In the genomic region with DNA sequence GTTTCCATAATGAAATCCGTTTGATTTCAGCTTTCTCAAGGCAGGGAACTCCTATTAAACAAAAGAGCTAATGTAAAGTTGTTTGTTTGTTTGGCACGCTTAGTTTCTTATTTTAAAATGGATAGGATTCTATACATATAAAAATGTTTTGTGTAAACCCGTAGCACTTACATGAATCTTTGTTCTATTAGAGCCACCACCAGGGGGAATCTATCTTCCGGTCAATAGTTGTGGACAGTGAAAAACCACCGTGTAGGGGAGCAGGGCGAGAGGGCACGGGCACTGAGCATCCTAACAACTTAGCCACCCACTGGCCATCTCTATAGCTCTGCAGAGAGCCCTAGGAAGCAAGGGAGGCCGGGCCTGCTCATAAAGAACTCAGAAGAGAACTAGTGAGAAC, we compare ENCODE assay signal across 19 mouse cellular contexts. TPM values are rescaled to one million over a fixed set of nuclear protein-coding genes. Genes with fewer than 3 reads are reported as not detected.
DNase-seq lines count a peak whose midpoint lies in the region; ATAC-seq and TF ChIP-seq lines count a peak whose summit lies in the region.
"Had no signal": no experiment of that assay in that cellular context is flagged by ENCODE, and none has a peak within 500 bp of the region (broad histone marks: within the 10 kb centered on the region; RNA-seq: fewer than 3 reads in every experiment).

No protein-coding gene starts in this region.

- no peaks in the 10 kb centered on the region for H3K36me3 ChIP-seq in heart, postnatal 0 days (replicated peaks; ENCODE audit: control insufficient read depth, insufficient read depth, low read length)
- no peaks in the 10 kb centered on the region for H3K36me3 ChIP-seq in heart, embryonic 12.5 days
- H3K36me3 ChIP-seq: liver, embryonic 13.5 days; midbrain, embryonic 13.5 days had no signal

- H3K4me3 ChIP-seq in heart, postnatal 0 days (ENCODE audit: low read depth, low read length), result no peak overlapping the region
- H3K4me3 ChIP-seq in heart, embryonic 12.5 days, result no peak overlapping the region
- H3K4me3 ChIP-seq: liver, embryonic 13.5 days; midbrain, embryonic 13.5 days had no signal

- 65% methylated on average over 8 of the region's 8 CpGs for WGBS in heart, postnatal 0 days
- WGBS in heart, embryonic 12.5 days, result 68% methylated on average over 8 of the region's 8 CpGs

- H3K27me3 ChIP-seq in heart, postnatal 0 days (ENCODE audit: control insufficient read depth, insufficient read depth, low read length), result no peaks in the 10 kb centered on the region
- no peaks in the 10 kb centered on the region for H3K27me3 ChIP-seq in heart, embryonic 12.5 days (replicated peaks)
- H3K27me3 ChIP-seq: liver, embryonic 13.5 days; midbrain, embryonic 13.5 days had no signal

- TF ChIP-seq CTCF in heart, postnatal 0 days (IDR thresholded peaks at IDR 0.05; ENCODE audit: low read depth), result peak; percentile 31; the same call in 1 of the 2 replicates

- peaks cover 4% of the 10 kb centered on the region for H3K4me1 ChIP-seq in heart, postnatal 0 days (ENCODE audit: control insufficient read depth, insufficient read depth)
- peaks cover 14% of the 10 kb centered on the region for H3K4me1 ChIP-seq in heart, embryonic 12.5 days (replicated peaks)

- no peak overlapping the region for H3K9ac ChIP-seq in heart, postnatal 0 days (replicated peaks; ENCODE audit: low read depth, low read length)
- no peak overlapping the region for H3K9ac ChIP-seq in heart, embryonic 12.5 days
- H3K9ac ChIP-seq: hindbrain, embryonic 14.5 days; liver, embryonic 13.5 days; midbrain, embryonic 13.5 days had no signal

- no peak for DNase-seq in heart, postnatal 0 days (ENCODE audit: low spot score)
- DNase-seq in kidney, postnatal 36 days, result peak; percentile 23 to 30
- no peak for DNase-seq in kidney, adult 11 months
- DNase-seq in lung, postnatal 10 days, result peak; percentile 16
- DNase-seq in lung, postnatal 25 days (ENCODE audit: low spot score), result no peak
- no peak for DNase-seq in frontal cortex, postnatal 25 days (ENCODE audit: low spot score in 2 of 2)
- DNase-seq: adrenal gland, postnatal 36 days; cerebellum, adult 8-10 months; gastrocnemius, postnatal 25 days; heart, postnatal 14 days; kidney, postnatal 4 days; left cerebral cortex, postnatal 4 days; liver, embryonic 13.5 days; thymus, postnatal 4 days had no signal

- no peaks in the 10 kb centered on the region for H3K9me3 ChIP-seq in heart, postnatal 0 days (replicated peaks; ENCODE audit: control insufficient read depth, low read length)
- H3K9me3 ChIP-seq in heart, embryonic 12.5 days (replicated peaks), result no peaks in the 10 kb centered on the region
- H3K9me3 ChIP-seq: liver, embryonic 13.5 days had no signal

- ATAC-seq in heart, postnatal 0 days (ENCODE audit: insufficient read depth, low read depth), result no peak
- no peak for ATAC-seq in heart, embryonic 12.5 days (ENCODE audit: insufficient number of reproducible peaks, low FRiP score)
- ATAC-seq: midbrain, embryonic 13.5 days had no signal

- no peak for TF ChIP-seq EP300 in heart, postnatal 0 days (IDR thresholded peaks at IDR 0.05; ENCODE audit: low read depth)

- no peak overlapping the region for H3K27ac ChIP-seq in heart, postnatal 0 days (ENCODE audit: low read depth)
- no peak overlapping the region for H3K27ac ChIP-seq in heart, embryonic 12.5 days (ENCODE audit: poor library complexity, severe bottlenecking)
- H3K27ac ChIP-seq: hindbrain, embryonic 14.5 days; liver, embryonic 13.5 days; midbrain, embryonic 13.5 days had no signal

- H3K4me2 ChIP-seq in heart, postnatal 0 days (ENCODE audit: low read depth, low read length), result no peak overlapping the region
- H3K4me2 ChIP-seq in heart, embryonic 12.5 days, result no peak overlapping the region
- H3K4me2 ChIP-seq: hindbrain, embryonic 14.5 days; liver, embryonic 13.5 days; midbrain, embryonic 13.5 days had no signal

RNA-seq across cellular contexts. Expression of a gene that starts 33.4 kb away (rescaled TPM):
- total RNA-seq in heart, postnatal 0 days (2014; rRNA removed; ENCODE audit: low replicate concordance), result 12.3 and 12.4 TPM in 2 replicates
- polyA plus RNA-seq in heart, postnatal 0 days (2015; fragmentation: Nextera tagmentation; extraction: Ambion mirVana), result 8.1 and 9.4 TPM in 2 replicates
- polyA plus RNA-seq in heart, embryonic 12.5 days (2016; fragmentation: Nextera tagmentation; extraction: Ambion mirVana), result 35.2 and 36.7 TPM in 2 replicates
- total RNA-seq: megakaryocyte progenitor cell, adult 5-6 weeks; neutrophil, adult 5-6 weeks had no signal

Comparison
In these comparisons a context has a peak if more than half of its experiments do, and no peak if none do; other contexts are left out.
1. DNase-seq: peak in kidney, postnatal 36 days (2 of 2) and lung, postnatal 10 days (single experiment); none in heart, postnatal 0 days (single experiment), kidney, adult 11 months (single experiment), lung, postnatal 25 days (single experiment) and frontal cortex, postnatal 25 days (0 of 2).